Mouse (Mus musculus) embryonic stem cell, embryonic (primary cell): ENCODE data around the gene Cul1.

ENCODE experiments used
- CTCF ChIA-PET, 4 experiments: fragments of 300-600 bp in 2 of 4; fragments of 350-600 bp in 2 of 4; sonication (Branson Sonifier 250); formaldehyde crosslinking; loops; one replicate each; lab custom pipeline; 2022; ENCODE audit warnings: inconsistent platforms in 2 of 4; lab: Charles Lee
- POLR2A ChIA-PET, 4 experiments: fragments of 300-600 bp in 2 of 4; fragments of 350-600 bp in 2 of 4; sonication (Branson Sonifier 250); formaldehyde crosslinking; loops; one replicate each; lab custom pipeline; 2022; ENCODE audit warnings: antibody characterized with exemption in 4 of 4, inconsistent platforms in 1 of 4; lab: Charles Lee

The Cul1 gene

DNA sequence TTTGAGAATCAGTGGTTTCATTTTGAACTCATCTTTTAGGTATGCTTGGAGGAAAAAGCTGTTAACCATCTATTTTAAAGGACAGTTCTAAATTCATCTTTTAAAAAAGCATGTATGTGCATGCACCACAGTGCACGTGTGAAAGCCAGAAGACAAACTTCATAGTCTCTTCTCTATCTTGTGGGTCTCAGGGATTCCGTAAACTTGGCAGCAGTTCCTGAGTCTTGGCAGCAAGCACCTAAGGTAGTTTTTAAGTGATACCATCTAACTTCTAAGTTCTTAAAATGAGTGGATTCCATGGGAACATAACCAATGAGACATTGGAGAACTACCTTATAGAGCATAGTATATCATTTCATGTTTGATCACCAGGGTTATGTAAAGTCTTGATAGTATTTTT is 3.7 kb downstream of the Cul1 start:
- ChIA-PET POLR2A (interaction anchor here in 1 of 4 experiments (1.5 to 5.4 kb wide), 2 partner anchors 7 to 129 kb away, joined by 5 to 63 read pairs; no protein-coding TSS in a partner anchor), CTCF (no interaction called here)

- ChIA-PET CTCF (no interaction called here), POLR2A (interaction anchor here in 3 of 4 experiments (0.6 to 4.3 kb wide), 4 partner anchors 9 to 26 kb away, joined by 3 to 63 read pairs (median 8); partner anchors contain the start of gene Cul1 (in 1 of the 3))
Observed at GRCm38 (mm10) chr6:47465400-47465799, 12.2 kb downstream of the Cul1 start.

- POLR2A ChIA-PET: no interaction called here
- CTCF ChIA-PET: no interaction called here
Observed at GRCm38 (mm10) chr6:47466488-47466887, 13.3 kb downstream of the Cul1 start.

GRCm38 (mm10) chr6:47467058-47467457 is 13.9 kb downstream of the Cul1 start:
- ChIA-PET POLR2A (interaction anchor here in 1 of 4 experiments (2.2 kb wide), 1 partner anchor 12 kb away, joined by 16 read pairs; no protein-coding TSS in a partner anchor), CTCF (no interaction called here)

DNA sequence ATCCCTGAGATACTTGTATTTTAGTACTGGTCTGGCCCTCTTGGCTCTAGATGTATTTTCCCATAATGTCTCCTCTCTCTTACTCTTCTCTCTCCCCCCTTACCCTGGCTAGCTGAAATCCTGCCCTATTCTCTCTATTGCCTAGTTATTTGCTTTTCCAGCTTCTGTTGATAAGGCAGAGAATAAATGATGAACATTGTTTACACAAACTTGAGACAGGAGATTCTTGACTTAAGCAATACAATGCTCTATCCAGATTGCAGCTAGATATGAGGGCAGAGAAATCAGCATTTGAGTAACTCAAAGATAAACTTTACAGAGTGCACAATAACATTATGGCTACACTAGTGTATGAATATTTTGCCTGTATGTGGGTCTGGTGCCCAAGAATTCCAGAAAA is 16.6 kb downstream of the Cul1 start:
- POLR2A ChIA-PET: interaction anchor here in 1 of 4 experiments (0.6 to 3.2 kb wide), 5 partner anchors 9 to 52 kb away, joined by 3 to 25 read pairs (median 3); partner anchors contain the start of gene Cul1
- CTCF ChIA-PET: no interaction called here

GRCm38 (mm10) chr6:47472444-47472843 is 19.2 kb downstream of the Cul1 start:
- ChIA-PET CTCF (no interaction called here), POLR2A (interaction anchor here in 2 of 4 experiments (0.8 to 2.4 kb wide), 10 partner anchors 9 to 139 kb away, joined by 3 to 14 read pairs (median 5); no protein-coding TSS in a partner anchor)

GRCm38 (mm10) chr6:47482027-47482426 is 28.8 kb downstream of the Cul1 start:
- POLR2A ChIA-PET: interaction anchor here in 2 of 4 experiments (0.8 to 1.0 kb wide), 4 partner anchors 13 to 113 kb away, joined by 3 read pairs; partner anchors contain the start of genes Cul1 (in 1 of the 2) and Ezh2 (in 1 of the 2)
- CTCF ChIA-PET: no interaction called here

GRCm38 (mm10) chr6:47494562-47494961 is 41.4 kb downstream of the Cul1 start:
- CTCF ChIA-PET: no interaction called here
- POLR2A ChIA-PET: interaction anchor here in 3 of 4 experiments (0.7 to 2.1 kb wide), 13 partner anchors 9 to 304 kb away, joined by 3 to 11 read pairs (median 4); partner anchors contain the start of gene Ezh2 (in 2 of the 3)

GRCm38 (mm10) chr6:47520030-47520429 is 66.8 kb downstream of the Cul1 start:
- POLR2A ChIA-PET: interaction anchor here in 1 of 4 experiments (1.1 kb wide), 1 partner anchor 75 kb away, joined by 3 read pairs; the partner anchor contains the start of gene Ezh2
- CTCF ChIA-PET: no interaction called here

GRCm38 (mm10) chr6:47522431-47522830 is 69.2 kb downstream of the Cul1 start:
- ChIA-PET CTCF (interaction anchor here in 1 of 4 experiments (0.7 kb wide), 1 partner anchor 29 kb away, joined by 5 read pairs; no protein-coding TSS in a partner anchor), POLR2A (interaction anchor here in 2 of 4 experiments (0.7 kb wide), 2 partner anchors 24 to 549 kb away, joined by 3 to 4 read pairs; no protein-coding TSS in a partner anchor)

DNA sequence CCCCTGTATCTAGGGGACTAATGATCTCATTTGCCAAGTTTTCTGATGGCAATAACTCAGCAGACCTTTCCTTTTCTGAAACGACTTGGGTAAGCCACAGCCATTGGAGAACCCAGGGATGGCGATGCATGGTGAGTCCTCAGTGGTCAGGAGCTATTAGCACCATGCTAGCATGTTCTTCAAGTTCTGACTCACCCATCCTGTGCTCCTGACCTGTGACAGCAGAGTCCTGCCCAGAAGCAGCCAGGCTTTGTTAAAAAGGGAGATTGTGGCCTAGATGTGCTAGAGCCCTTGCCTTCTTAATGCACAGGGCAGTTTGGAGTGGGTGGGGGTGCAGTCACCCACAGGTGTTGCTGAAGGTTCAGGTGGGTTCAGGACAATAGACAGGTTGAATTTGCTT is 71.8 kb downstream of the Cul1 start:
- CTCF ChIA-PET: interaction anchor here in 1 of 4 experiments (1.1 kb wide), 1 partner anchor 19 kb away, joined by 8 read pairs; no protein-coding TSS in a partner anchor
- POLR2A ChIA-PET: interaction anchor here in 1 of 4 experiments (0.8 to 1.9 kb wide), 5 partner anchors 11 to 71 kb away, joined by 3 to 5 read pairs (median 3); no protein-coding TSS in a partner anchor

GRCm38 (mm10) chr6:47526446-47526845 is 73.2 kb downstream of the Cul1 start:
- ChIA-PET CTCF (no interaction called here), POLR2A (interaction anchor here in 1 of 4 experiments (0.8 to 1.9 kb wide), 3 partner anchors 13 to 135 kb away, joined by 3 to 5 read pairs (median 3); no protein-coding TSS in a partner anchor)

DNA sequence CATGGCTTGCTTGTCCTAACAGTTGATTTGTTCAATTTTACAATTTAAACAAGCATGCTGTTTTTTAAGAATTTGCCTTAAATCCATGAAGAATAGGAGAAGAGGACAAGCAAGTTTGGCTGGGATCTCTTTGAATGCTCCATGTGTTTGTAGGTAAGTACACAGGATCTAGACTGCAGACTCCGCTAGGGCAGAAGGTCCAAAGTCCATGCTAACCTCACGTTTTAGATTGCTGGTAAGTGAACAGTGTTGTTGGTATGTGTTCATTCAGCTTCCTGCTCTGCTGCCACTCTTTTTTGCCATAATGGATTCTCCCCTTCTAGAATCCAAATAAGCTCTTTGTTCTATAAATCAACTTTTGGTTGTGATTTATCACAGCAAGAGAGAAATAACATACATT is 73.9 kb downstream of the Cul1 start:
- ChIA-PET CTCF (no interaction called here), POLR2A (interaction anchor here in 2 of 4 experiments (0.6 to 1.9 kb wide), 7 partner anchors 14 to 241 kb away, joined by 3 to 5 read pairs (median 3); no protein-coding TSS in a partner anchor)

GRCm38 (mm10) chr6:47527655-47528054 is 74.5 kb downstream of the Cul1 start:
- CTCF ChIA-PET: no interaction called here
- POLR2A ChIA-PET: interaction anchor here in 2 of 4 experiments (0.6 to 1.2 kb wide), 5 partner anchors 23 to 242 kb away, joined by 3 read pairs; no protein-coding TSS in a partner anchor

DNA sequence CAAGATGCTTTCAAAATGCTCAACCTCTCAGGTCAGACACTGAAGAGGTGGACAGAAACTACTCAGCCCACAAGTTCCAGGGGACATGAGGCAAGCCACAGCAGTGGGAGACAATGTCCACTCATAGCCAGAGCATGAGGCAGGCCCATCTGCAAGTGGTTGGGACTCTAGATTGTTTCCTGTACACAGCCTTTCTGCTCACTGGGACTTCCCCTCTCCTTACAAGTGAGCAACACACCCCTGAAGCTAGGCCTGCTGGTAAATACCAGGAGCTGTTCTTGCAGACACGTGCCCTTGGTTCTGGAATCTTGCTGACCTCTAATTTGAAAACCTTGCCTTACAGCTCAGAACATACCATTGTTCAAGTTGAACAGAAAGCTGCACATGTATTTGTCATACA is 79.3 kb downstream of the Cul1 start:
- ChIA-PET CTCF (no interaction called here), POLR2A (interaction anchor here in 2 of 4 experiments (1.1 to 1.8 kb wide), 6 partner anchors 8 to 105 kb away, joined by 3 to 6 read pairs (median 4); partner anchors contain the start of gene Ezh2 (in 2 of the 2))

GRCm38 (mm10) chr6:47535333-47535732 is 82.1 kb downstream of the Cul1 start:
- ChIA-PET CTCF (no interaction called here), POLR2A (no interaction called here)

DNA sequence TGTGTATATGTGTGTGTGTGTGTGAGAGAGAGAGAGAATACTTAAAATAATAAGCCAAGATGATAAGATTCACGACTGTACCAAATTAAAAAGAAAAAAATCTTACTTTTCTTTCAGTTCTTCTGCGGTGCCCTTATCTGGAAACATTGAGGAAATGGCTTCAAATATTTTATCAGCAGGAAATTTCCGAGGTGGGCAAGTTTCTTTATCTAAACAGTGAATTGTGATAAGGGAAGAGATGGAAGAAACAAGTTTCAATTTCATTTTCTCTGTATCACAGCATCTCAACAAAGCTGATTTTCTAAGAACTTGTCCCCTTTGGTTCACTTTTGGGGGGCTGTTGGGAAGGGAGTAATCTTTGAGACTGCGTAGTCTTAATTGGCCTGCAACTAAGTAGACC is 99.1 kb downstream of the Cul1 start:
- ChIA-PET CTCF (no interaction called here), POLR2A (interaction anchor here in 2 of 4 experiments (0.7 to 1.6 kb wide), 5 partner anchors 8 to 43 kb away, joined by 3 to 6 read pairs (median 4); partner anchors contain the start of gene Ezh2 (in 2 of the 2))

GRCm38 (mm10) chr6:47559287-47559686 is 106.1 kb downstream of the Cul1 start:
- CTCF ChIA-PET: no interaction called here

GRCm38 (mm10) chr6:47560407-47560806 is 107.2 kb downstream of the Cul1 start:
- CTCF ChIA-PET: no interaction called here
- POLR2A ChIA-PET: interaction anchor here in 2 of 4 experiments (0.6 to 3.2 kb wide), 12 partner anchors 9 to 272 kb away, joined by 3 to 12 read pairs (median 5); partner anchors contain the start of genes Ezh2 (in 2 of the 2) and Cul1 (in 1 of the 2)

More at GRCm38 (mm10) chr6:47559287-47559686, 106.1 kb downstream of the Cul1 start:
- POLR2A ChIA-PET: interaction anchor here in 1 of 4 experiments (1.0 to 1.7 kb wide), 3 partner anchors 10 to 36 kb away, joined by 3 to 7 read pairs (median 4); partner anchors contain the start of gene Ezh2
